Mouse (Mus musculus): Measurements from ENCODE around the gene Ankrd44.

DNA sequence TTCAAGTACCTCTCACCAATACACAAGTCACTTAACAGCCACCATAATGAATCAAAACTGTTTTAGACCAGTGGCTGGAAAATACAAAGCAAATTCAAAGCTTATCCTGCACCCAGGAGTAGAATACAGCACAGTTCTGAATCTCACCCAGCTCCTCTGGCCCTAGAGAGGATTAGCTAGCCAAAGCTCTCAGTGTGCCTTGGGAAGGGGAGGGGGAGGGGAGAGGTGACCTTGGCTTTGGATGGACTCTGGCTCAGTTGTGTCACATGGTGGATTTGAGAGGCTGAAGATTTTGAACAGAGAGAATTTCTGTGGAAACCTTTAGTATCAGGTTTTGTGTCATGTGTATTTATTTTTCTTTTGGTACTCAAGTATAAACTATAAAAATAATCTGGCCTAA is 66.3 kb downstream of the Ankrd44 start:
- TF ChIP-seq POLR2A (IDR thresholded peaks at IDR 0.05; ENCODE audit: borderline replicate concordance, insufficient read depth, low read length) (no peak), CTCF (IDR thresholded peaks at IDR 0.05; ENCODE audit: borderline replicate concordance, insufficient read depth, low read depth, low read length) (no peak)
